Mouse (Mus musculus) left cerebral cortex, adult 11 months (tissue): Measurements from ENCODE around the gene Rfxap.
A peak's percentile ranks its signal among the peaks of the same experiment; 100 is the strongest.
"Not testable (repeated sequence)": the region's sequence is repeated elsewhere in the genome, so short reads cannot be mapped to it uniquely, and the experiment has no call there.

ENCODE experiments used
- DNase-seq: peaks from one replicate; pipeline ENCODE4 v3.0.0; 2022; ENCODE audit warnings: low spot score

Rfxap gene

DNA sequence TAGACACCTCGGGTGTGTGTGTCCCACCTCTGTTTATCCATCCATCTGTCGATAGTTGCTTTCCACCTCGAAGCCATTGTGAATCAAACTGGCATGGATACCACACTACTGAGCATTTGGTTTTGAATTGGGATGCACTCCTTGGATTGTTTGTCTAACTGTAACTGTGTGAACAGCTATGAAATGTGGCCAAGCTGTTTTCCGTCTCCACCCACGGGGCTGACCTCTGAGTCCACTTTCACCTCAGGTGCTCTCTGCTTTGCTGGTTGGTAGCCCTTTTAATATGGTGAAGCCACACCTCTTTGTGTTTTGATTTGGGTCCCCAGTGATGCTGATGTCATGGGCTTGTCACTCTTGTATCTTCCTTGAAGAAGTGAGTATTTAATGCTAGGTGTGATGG is 40.8 kb downstream of the Rfxap start:
- DNase-seq = no peak

- no peak for DNase-seq
Measured at GRCm38 (mm10) chr3:54766034-54766433, 41.6 kb downstream of the Rfxap start.

DNA sequence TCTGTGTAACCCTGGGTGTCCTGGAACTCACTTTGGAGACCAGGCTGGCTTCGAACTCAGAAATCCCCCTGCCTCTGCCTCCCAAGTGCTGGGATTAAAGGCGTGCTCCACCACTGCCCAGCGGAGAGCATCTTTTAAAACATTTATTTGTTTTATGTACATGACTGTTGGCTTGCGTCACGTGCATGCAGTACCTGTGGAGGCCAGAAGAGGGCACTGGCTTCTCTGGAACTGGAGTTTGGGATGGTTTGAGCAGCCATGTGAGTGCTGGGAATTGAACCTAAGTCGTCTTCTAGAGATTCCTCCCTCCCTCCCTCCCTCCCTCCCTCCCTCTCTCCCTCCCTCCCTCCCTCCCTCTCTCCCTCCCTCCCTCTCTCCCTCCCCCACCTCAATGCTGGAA is 42.1 kb downstream of the Rfxap start:
- not testable (repeated sequence) for DNase-seq

GRCm38 (mm10) chr3:54764418-54764817 is 43.2 kb downstream of the Rfxap start:
- peak; percentile 29 for DNase-seq

DNA sequence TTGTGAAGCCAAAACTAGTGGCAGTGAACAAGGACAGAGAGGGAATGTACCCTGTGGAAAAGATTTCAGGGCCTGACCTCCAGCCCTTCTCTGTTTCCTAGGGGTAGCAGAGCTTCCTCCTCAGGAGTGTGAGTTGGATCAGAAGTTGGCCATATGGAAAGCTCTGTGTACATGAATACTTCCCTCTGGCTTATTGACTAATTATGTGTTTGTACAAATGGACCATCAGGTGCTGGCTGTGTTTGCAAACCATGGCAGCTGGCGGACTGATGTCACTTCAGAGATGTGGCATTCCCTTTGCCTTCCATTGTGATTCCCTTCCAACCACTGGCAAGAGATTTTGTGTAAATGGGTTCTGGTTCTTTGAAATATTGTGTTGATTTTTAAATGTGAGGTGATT is 46.3 kb downstream of the Rfxap start:
- no peak for DNase-seq

GRCm38 (mm10) chr3:54760321-54761115 is 47.1 kb downstream of the Rfxap start:
- DNase-seq = no peak

DNA sequence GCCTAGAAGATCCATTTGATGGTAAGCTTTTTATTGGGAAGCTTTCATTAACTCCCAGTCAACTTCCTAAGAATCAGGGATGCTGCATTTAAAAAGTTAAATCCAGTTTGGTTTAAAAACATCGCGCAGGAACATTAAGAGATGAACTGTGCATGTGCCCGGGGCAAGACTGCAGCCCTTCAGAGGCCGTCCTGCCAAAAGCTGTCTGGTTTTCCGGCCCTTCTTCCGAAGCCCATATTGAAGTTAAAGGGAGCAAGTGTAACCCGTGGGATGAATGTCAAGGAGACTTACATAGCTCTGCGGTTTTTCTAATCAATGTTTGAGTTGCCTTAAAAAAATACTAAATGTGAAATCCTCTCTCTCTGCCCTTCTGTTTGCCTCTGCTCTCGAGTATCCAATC is 48.4 kb downstream of the Rfxap start:
- DNase-seq = no peak

GRCm38 (mm10) chr3:54757446-54757845 is 50.1 kb downstream of the Rfxap start:
- no peak for DNase-seq

GRCm38 (mm10) chr3:54756058-54756457 is 51.5 kb downstream of the Rfxap start:
- no peak for DNase-seq

- DNase-seq = peak; percentile 48
Measured at GRCm38 (mm10) chr3:54755145-54756041, 52.2 kb downstream of the Rfxap start, which contains the start of gene Smad9. Gene Smad9, plus strand, starts transcription at chr3:54755582.

DNA sequence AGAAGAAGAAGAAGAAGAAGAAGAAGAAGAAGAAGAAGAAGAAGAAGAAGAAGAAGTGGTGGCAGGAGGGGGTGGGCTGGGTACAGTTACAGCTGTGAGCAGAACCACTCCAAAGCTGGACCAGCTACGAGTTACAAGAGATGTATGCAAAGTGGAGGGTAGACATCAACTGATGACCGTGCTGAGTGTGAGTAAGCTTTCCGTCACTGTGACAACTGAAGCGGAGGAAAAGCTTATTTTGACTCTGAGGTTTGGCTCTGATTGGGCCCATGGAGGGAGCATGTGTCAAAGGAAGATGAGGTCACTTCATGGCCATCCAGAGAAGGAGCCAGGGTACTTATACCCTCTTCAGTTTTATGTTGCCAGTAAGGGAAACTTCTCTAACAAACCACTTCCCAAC is 54.2 kb downstream of the Rfxap start:
- DNase-seq = no peak
